Mouse (Mus musculus) hindbrain, embryonic 14.5 days (tissue): Measurements from ENCODE around the gene Erich3. TPM values are rescaled to one million over a fixed set of nuclear protein-coding genes. Genes with fewer than 3 reads are reported as not detected.

Experiments used
- ATAC-seq: fragments of 200-750 bp; cut with Nextera tagmentation; 2 replicates; pipeline ENCODE4 v1.8.0; 2017; ENCODE audit warnings: moderate number of reproducible peaks, mild to moderate bottlenecking, moderate TSS enrichment, moderate library complexity; ENCODE audit not compliant: low FRiP score
- DNase-seq: peaks from one replicate; pipeline ENCODE4 v3.0.0-alpha.2; 2015; ENCODE audit warnings: low spot score
- H3K27ac ChIP-seq: fragments of 300-500 bp; sonication (generic); 2 replicates; pipeline ENCODE4 v1.5.1; 2014; ENCODE audit warnings: mild to moderate bottlenecking, moderate library complexity
- H3K27me3 ChIP-seq: fragments of 300-500 bp; sonication (generic); 2 replicates; pipeline ENCODE4 v1.6.1; 2014; ENCODE audit warnings: mild to moderate bottlenecking, low read length, mixed read lengths; ENCODE audit not compliant: control insufficient read depth, insufficient read depth
- H3K36me3 ChIP-seq: fragments of 300-500 bp; sonication (generic); replicated peaks from 2 replicates; pipeline ENCODE4 v1.6.1; 2014; ENCODE audit not compliant: control insufficient read depth, insufficient read depth
- H3K4me1 ChIP-seq: fragments of 300-500 bp; sonication (generic); replicated peaks from 2 replicates; pipeline ENCODE4 v1.6.1; 2014; ENCODE audit warnings: antibody characterized with exemption, low read length, mixed read lengths; ENCODE audit not compliant: control insufficient read depth, insufficient read depth
- H3K4me2 ChIP-seq: fragments of 300-500 bp; sonication (generic); replicated peaks from 2 replicates; pipeline ENCODE4 v1.6.1; 2014; ENCODE audit warnings: mild to moderate bottlenecking, moderate library complexity
- H3K4me3 ChIP-seq: fragments of 300-500 bp; sonication (generic); replicated peaks from 2 replicates; pipeline ENCODE4 v1.5.1; 2014; ENCODE audit warnings: mild to moderate bottlenecking, low read length
- H3K9ac ChIP-seq: fragments of 300-500 bp; sonication (generic); 2 replicates; pipeline ENCODE4 v1.6.1; 2014
- H3K9me3 ChIP-seq: fragments of 300-500 bp; sonication (generic); 2 replicates; pipeline ENCODE4 v1.6.1; 2016; ENCODE audit warnings: low read length; ENCODE audit not compliant: control insufficient read depth
- WGBS: fragments of 180-500 bp; shearing (Covaris S2); extraction: QIAGEN DNeasy Blood & Tissue Kit; methylation state at CpG from one replicate; pipeline ENCODE4 v1.1.7; 2014; 5-methylcytosine and 5-hydroxymethylcytosine counted together
- polyA plus RNA-seq: library from polyadenylated mRNA; unstranded; fragments of >200 nt; fragmentation: Nextera tagmentation; extraction: Ambion mirVana; gene quantifications from 2 replicates; pipeline ENCODE4 v1.2.1, GENCODE M21; 2014

Erich3 gene
- polyA plus RNA-seq, 1 experiment from 2014 or later, result 2.1 TPM

DNA sequence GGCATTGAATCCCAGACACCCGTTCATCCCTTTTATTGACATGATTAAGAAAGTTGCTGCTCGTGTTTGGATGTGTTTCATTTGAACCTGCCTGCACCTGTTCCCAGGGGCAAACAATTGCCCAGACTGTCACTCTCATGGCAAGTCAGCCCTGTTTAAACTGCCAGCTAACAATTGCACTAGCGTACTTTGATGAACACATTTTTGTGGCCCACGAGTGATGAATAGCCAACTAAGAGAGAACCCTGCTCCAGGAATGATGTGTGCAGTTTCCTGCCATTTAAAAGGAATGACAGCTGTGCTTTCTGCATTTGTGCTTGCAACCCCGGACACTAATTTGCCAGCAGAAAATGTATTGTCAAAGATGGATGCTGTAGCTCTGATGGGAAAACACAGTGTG lies 79.3 kb downstream of the Erich3 start:
- DNase-seq (no peak), ATAC-seq (no peak)
- Histone ChIP-seq H3K4me1 (no peaks in the 10 kb centered on the region), H3K27me3 (no peaks in the 10 kb centered on the region), H3K9ac (no peak overlapping the region), H3K4me3 (no peak overlapping the region), H3K4me2 (no peak overlapping the region), H3K36me3 (no peaks in the 10 kb centered on the region), H3K27ac (no peak overlapping the region), H3K9me3 (no peaks in the 10 kb centered on the region)
- 24% methylated on average over 5 of the region's 5 CpGs for WGBS

GRCm38 (mm10) chr3:154744317-154744716 lies 80.7 kb downstream of the Erich3 start:
- Histone ChIP-seq H3K4me1 (no peaks in the 10 kb centered on the region), H3K4me3 (no peak overlapping the region), H3K27ac (no peak overlapping the region), H3K4me2 (no peak overlapping the region), H3K9ac (no peak overlapping the region), H3K36me3 (no peaks in the 10 kb centered on the region), H3K27me3 (no peaks in the 10 kb centered on the region), H3K9me3 (no peaks in the 10 kb centered on the region)
- ATAC-seq (no peak), DNase-seq (no peak)
- WGBS, result 98% methylated on average over 2 of the region's 2 CpGs

- Histone ChIP-seq H3K36me3 (no peaks in the 10 kb centered on the region), H3K9ac (no peak overlapping the region), H3K4me1 (no peaks in the 10 kb centered on the region; the same call in 1 of the 2 replicates), H3K27me3 (no peaks in the 10 kb centered on the region), H3K9me3 (no peaks in the 10 kb centered on the region), H3K4me2 (no peak overlapping the region), H3K4me3 (no peak overlapping the region), H3K27ac (no peak overlapping the region)
- ATAC-seq (no peak), DNase-seq (no peak)
- 55% methylated on average over 3 of the region's 3 CpGs for WGBS
Measured at GRCm38 (mm10) chr3:154754505-154754904, 90.8 kb downstream of the Erich3 start.

- no peaks in the 10 kb centered on the region for H3K36me3 ChIP-seq
- no peak overlapping the region for H3K4me3 ChIP-seq
- no peaks in the 10 kb centered on the region for H3K9me3 ChIP-seq
- no peak overlapping the region for H3K9ac ChIP-seq
- H3K4me2 ChIP-seq, result no peak overlapping the region
- ATAC-seq (no peak), DNase-seq (no peak)
- H3K27me3 ChIP-seq, result no peaks in the 10 kb centered on the region
- H3K4me1 ChIP-seq, result no peaks in the 10 kb centered on the region; the same call in 1 of the 2 replicates
- no peak overlapping the region for H3K27ac ChIP-seq
- WGBS, result over 99% methylated on average over 3 of the region's 3 CpGs
Measured at GRCm38 (mm10) chr3:154755225-154755624, 91.6 kb downstream of the Erich3 start.

- no peak overlapping the region for H3K27ac ChIP-seq
- ATAC-seq, result peak; percentile 40; the same call in 1 of the 2 replicates
- no peaks in the 10 kb centered on the region for H3K27me3 ChIP-seq
- 53% methylated on average over 3 of the region's 3 CpGs for WGBS
- DNase-seq, result no peak
- H3K4me2 ChIP-seq, result no peak overlapping the region
- no peaks in the 10 kb centered on the region for H3K36me3 ChIP-seq
- H3K4me3 ChIP-seq, result no peak overlapping the region
- no peaks in the 10 kb centered on the region; the same call in 1 of the 2 replicates for H3K4me1 ChIP-seq
- no peak overlapping the region for H3K9ac ChIP-seq
- no peaks in the 10 kb centered on the region for H3K9me3 ChIP-seq
Measured at GRCm38 (mm10) chr3:154758089-154758488, 94.4 kb downstream of the Erich3 start.

DNA sequence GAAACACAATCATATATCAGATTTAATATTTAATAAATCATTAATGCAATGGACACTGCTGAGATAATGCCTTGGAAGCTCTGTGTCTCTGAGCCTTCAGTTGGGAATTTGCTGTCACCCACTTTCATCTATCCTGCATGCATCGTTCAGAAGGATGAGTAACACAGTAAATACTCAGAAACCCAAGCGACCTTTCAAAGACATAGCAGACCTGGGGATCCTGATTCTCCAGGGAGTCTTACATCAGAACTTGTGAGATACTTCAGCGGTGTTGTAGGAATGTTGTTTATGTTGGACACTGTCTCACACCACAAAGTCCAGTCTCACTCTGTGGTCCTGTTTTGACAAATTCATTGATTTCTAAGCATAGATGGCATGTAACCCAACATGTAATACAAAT lies 97.4 kb downstream of the Erich3 start:
- no peaks in the 10 kb centered on the region for H3K36me3 ChIP-seq
- no peak for ATAC-seq

DNA sequence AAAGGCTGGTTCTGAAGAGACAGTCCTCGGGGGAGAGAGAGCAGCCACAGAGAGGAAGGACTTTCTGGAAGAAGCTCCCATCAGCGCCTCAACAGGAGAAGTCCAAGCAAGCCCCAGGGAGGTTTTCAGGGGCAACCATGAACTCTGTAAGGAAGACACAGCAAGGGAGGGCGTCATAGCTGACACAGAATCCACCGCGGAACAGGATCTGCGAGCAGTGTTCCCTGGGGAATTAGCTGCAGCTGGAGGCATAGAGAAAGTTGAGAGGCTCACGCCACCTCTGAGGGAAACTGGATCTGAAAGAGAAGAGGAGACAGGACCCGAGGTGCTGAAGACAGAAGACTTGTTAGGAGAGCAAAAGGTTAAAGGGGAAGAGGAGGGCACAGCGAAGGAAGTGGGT lies 99.7 kb downstream of the Erich3 start:
- ATAC-seq, result no peak
- WGBS, result 67% methylated on average over 9 of the region's 9 CpGs

More for the DNA sequence above, 97.4 kb downstream of the Erich3 start:
- Histone ChIP-seq H3K4me1 (no peaks in the 10 kb centered on the region; the same call in 1 of the 2 replicates), H3K4me2 (no peak overlapping the region), H3K9me3 (no peaks in the 10 kb centered on the region), H3K27ac (no peak overlapping the region), H3K27me3 (no peaks in the 10 kb centered on the region), H3K4me3 (no peak overlapping the region), H3K9ac (no peak overlapping the region)
- 88% methylated on average over 3 of the region's 3 CpGs for WGBS
- DNase-seq, result no peak

DNA sequence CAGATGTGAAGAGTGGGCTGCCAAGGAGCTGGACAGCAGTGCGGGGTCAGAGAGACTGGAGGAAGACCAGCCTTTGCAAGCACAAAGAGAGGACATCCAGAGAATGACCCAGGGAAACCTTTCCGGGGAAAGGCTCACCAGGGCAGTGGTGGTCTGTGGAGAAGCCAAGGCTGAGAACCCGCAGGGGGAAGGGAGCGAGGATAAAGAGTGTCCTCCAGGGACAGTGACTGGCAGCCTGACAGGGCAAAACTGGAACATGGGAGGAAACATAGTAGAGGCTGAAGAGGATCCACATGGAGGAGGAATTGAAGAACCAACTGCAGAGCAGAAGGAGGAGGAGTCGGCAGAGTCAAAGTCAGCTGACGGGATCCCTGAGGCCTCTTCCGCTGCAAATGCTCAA lies 100.5 kb downstream of the Erich3 start:
- Histone ChIP-seq H3K9ac (no peak overlapping the region), H3K27me3 (no peaks in the 10 kb centered on the region), H3K27ac (no peak overlapping the region), H3K9me3 (no peaks in the 10 kb centered on the region), H3K4me2 (no peak overlapping the region), H3K4me1 (no peaks in the 10 kb centered on the region), H3K4me3 (no peak overlapping the region), H3K36me3 (no peaks in the 10 kb centered on the region)
- DNase-seq, result no peak
- ATAC-seq, result no peak
- WGBS, result 93% methylated on average over 7 of the region's 7 CpGs

More for the DNA sequence above, 99.7 kb downstream of the Erich3 start:
- no peaks in the 10 kb centered on the region for H3K36me3 ChIP-seq
- H3K27ac ChIP-seq, result no peak overlapping the region
- H3K4me2 ChIP-seq, result no peak overlapping the region
- H3K9ac ChIP-seq, result no peak overlapping the region
- H3K9me3 ChIP-seq, result no peaks in the 10 kb centered on the region
- H3K4me3 ChIP-seq, result no peak overlapping the region
- H3K27me3 ChIP-seq, result no peaks in the 10 kb centered on the region
- no peaks in the 10 kb centered on the region for H3K4me1 ChIP-seq
- DNase-seq, result no peak

DNA sequence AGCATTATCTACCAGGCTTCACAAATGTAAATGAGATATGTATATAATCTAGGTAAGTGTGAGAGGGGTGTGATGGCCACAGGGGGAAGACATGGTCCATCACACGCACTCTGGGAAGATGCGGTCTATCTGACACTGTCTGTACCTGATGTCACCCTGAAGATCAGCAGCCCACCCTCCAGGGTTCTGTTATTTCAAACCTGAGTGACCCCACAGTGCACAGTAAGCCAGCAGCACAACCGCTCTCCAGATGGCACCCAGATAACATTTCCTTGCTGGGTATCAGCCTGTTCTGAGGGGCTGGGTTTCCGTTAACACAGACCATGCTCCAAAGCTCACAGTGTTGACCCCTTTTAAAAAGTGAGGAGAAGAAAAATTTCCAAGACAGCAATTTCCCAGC lies 102.7 kb downstream of the Erich3 start:
- Histone ChIP-seq H3K9me3 (no peaks in the 10 kb centered on the region), H3K4me1 (no peaks in the 10 kb centered on the region), H3K9ac (no peak overlapping the region), H3K36me3 (no peaks in the 10 kb centered on the region), H3K27ac (no peak overlapping the region), H3K27me3 (no peaks in the 10 kb centered on the region), H3K4me3 (no peak overlapping the region), H3K4me2 (no peak overlapping the region)
- no peak for ATAC-seq
- DNase-seq, result no peak
- WGBS, result 91% methylated on average over 4 of the region's 4 CpGs

DNA sequence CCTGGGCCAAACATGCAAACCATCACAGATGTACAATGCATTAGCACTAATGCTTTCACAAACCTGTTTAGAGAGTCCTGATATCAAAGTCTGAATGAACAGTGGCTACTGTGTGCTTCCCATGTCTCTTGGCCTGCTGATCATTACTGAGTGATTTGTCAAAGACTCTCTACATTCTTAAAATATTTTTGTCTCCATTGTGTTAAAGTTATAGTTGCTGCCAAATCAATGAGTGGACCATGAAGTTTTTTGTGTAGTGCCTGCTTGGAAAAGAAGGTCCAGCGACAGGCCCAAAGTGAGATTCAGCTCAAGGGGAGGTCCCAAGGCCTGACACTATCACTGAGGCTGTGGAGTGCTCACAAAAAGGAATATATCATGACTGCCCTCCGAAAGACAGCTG lies 108.0 kb downstream of the Erich3 start:
- WGBS, result 87% methylated on average over 2 of the region's 2 CpGs
- ATAC-seq, result no peak
- no peak overlapping the region for H3K4me3 ChIP-seq

More for the DNA sequence above, 108.0 kb downstream of the Erich3 start:
- Histone ChIP-seq H3K27ac (no peak overlapping the region), H3K27me3 (no peaks in the 10 kb centered on the region), H3K4me2 (no peak overlapping the region), H3K4me1 (no peaks in the 10 kb centered on the region), H3K9me3 (no peaks in the 10 kb centered on the region), H3K9ac (no peak overlapping the region), H3K36me3 (no peaks in the 10 kb centered on the region)
- no peak for DNase-seq
